Mouse (Mus musculus) kidney, postnatal 0 days (tissue): ENCODE measurements around the gene Scarb1. TPM values are rescaled to one million over a fixed set of nuclear protein-coding genes. Genes with fewer than 3 reads are reported as not detected.

ENCODE experiments used
- ATAC-seq: fragments of 200-750 bp; cut with Nextera tagmentation; replicated peaks from 2 replicates; pipeline ENCODE4 v1.8.0; 2017; ENCODE audit warnings: low read depth, moderate number of reproducible peaks, moderate TSS enrichment, moderate library complexity; ENCODE audit not compliant: low FRiP score
- DNase-seq: peaks from one replicate; pipeline ENCODE4 v3.0.0-alpha.2; 2016; ENCODE audit warnings: low spot score
- H3K27ac ChIP-seq: fragments of 300-500 bp; sonication (generic); 2 replicates; pipeline ENCODE4 v1.5.1; 2014; ENCODE audit warnings: mild to moderate bottlenecking
- H3K27me3 ChIP-seq: fragments of 300-500 bp; sonication (generic); 2 replicates; pipeline ENCODE4 v1.6.1; 2014; ENCODE audit warnings: low read length, mixed read lengths; ENCODE audit not compliant: insufficient read depth
- H3K36me3 ChIP-seq: fragments of 300-500 bp; sonication (generic); 2 replicates; pipeline ENCODE4 v1.6.1; 2014; ENCODE audit warnings: low read length, mixed read lengths; ENCODE audit not compliant: insufficient read depth
- H3K4me1 ChIP-seq: fragments of 300-500 bp; sonication (generic); replicated peaks from 2 replicates; pipeline ENCODE4 v1.6.1; 2014; ENCODE audit warnings: antibody characterized with exemption, low read length, mixed read lengths; ENCODE audit not compliant: insufficient read depth
- H3K4me2 ChIP-seq: fragments of 300-500 bp; sonication (generic); 2 replicates; pipeline ENCODE4 v1.6.1; 2014; ENCODE audit warnings: mild to moderate bottlenecking, low read length, moderate library complexity, mixed read lengths
- H3K4me3 ChIP-seq: fragments of 300-500 bp; sonication (generic); replicated peaks from 2 replicates; pipeline ENCODE4 v1.5.1; 2014; ENCODE audit warnings: low read depth, low read length
- H3K9ac ChIP-seq: fragments of 300-500 bp; sonication (generic); 2 replicates; pipeline ENCODE4 v1.6.1; 2014; ENCODE audit warnings: low read depth, low read length
- H3K9me3 ChIP-seq: fragments of 300-500 bp; sonication (generic); replicated peaks from 2 replicates; pipeline ENCODE4 v1.6.1; 2016; ENCODE audit warnings: low read length, inconsistent platforms, mixed read lengths
- CTCF ChIP-seq: IDR thresholded peaks from 2 replicates; pipeline ENCODE4 v1.5.1; 2016; ENCODE audit warnings: antibody characterized with exemption, low read depth, mild to moderate bottlenecking, moderate library complexity
- WGBS: fragments of 180-500 bp; shearing (Covaris S2); extraction: QIAGEN DNeasy Blood & Tissue Kit; methylation state at CpG from one replicate; pipeline ENCODE4 v1.1.7; 2014; 5-methylcytosine and 5-hydroxymethylcytosine counted together
- polyA plus RNA-seq: library from polyadenylated mRNA; unstranded; fragments of >200 nt; fragmentation: Nextera tagmentation; extraction: Ambion mirVana; gene quantifications from 2 replicates; pipeline ENCODE4 v1.2.1, GENCODE M21; 2015

Scarb1 gene
- polyA plus RNA-seq, 1 experiment from 2014 or later, result 49.0 TPM

DNA sequence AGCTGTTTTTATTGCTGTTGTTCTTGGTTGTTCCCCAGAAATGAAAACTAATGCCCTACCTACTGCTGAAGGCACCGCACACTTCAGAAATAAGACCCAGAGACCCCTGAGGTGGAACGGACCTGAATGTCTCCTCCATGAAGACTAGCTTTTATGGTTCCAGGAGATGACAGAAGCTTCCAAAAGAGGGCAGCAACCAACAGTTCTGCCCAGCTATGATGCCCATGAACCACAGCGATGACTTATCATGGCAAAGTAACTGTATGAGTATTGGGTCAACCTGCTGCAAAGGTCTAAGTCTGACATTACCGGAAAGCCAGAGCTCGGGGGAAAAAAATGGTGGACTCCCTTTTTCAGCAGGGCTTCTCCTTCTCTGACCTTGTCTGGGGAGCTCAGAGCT, 38.0 kb upstream of the Scarb1 start:
- H3K36me3 ChIP-seq, result no peaks in the 10 kb centered on the region
- no peaks in the 10 kb centered on the region for H3K9me3 ChIP-seq
- WGBS, result 66% methylated on average over 5 of the region's 5 CpGs
- H3K4me2 ChIP-seq, result no peak overlapping the region
- H3K27ac ChIP-seq, result no peak overlapping the region
- TF ChIP-seq CTCF, result peak; percentile 48; the same call in 1 of the 2 replicates
- H3K4me1 ChIP-seq, result no peaks in the 10 kb centered on the region
- ATAC-seq (no peak), DNase-seq (no peak)
- no peaks in the 10 kb centered on the region for H3K27me3 ChIP-seq
- no peak overlapping the region for H3K9ac ChIP-seq
- H3K4me3 ChIP-seq, result no peak overlapping the region

DNA sequence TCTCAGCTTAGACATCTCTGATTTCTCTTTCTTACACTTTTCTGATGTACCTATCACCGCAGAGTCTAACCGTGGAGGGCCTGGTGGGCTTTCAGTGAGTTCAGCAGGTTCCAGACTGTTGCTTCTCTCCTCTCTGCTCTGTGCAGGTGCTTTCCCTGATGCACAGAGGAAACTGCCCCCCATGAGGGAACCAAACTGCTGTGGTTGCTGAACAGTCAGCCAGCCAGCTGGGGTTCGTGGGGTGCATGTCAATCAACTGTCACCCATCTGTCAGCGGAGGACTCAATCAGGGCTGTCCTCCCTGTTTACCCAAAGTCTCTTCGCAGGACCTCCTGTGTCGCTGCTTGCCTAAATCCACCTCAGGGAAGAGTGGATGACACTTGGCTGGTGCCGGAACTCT, 36.3 kb upstream of the Scarb1 start:
- DNase-seq (no peak), ATAC-seq (no peak)
- no peaks in the 10 kb centered on the region for H3K9me3 ChIP-seq
- H3K27me3 ChIP-seq, result no peaks in the 10 kb centered on the region
- H3K36me3 ChIP-seq, result no peaks in the 10 kb centered on the region
- H3K4me3 ChIP-seq, result no peak overlapping the region
- 75% methylated on average over 7 of the region's 7 CpGs for whole genome bisulfite sequencing
- no peak overlapping the region for H3K9ac ChIP-seq
- H3K4me1 ChIP-seq, result no peaks in the 10 kb centered on the region
- no peak overlapping the region for H3K27ac ChIP-seq
- no peak for TF ChIP-seq CTCF
- no peak overlapping the region for H3K4me2 ChIP-seq

DNA sequence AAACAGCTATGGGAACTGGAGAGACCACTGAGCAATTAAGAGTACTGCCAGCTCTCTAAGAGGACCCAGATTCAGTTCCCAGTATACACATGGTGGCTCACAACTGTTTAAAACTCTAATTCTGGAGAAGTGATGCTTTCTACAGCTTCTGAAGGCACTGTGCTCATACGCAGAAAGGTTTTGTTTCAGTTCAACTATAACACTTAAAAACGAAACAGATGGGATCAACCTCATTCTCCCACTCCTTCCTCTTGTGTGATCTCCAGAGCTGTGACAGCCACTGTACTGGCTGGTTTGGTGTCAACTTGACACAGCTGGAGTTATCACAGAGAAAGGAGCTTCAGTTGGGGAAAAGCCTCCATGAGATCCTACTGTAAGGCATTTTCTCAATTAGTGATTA, 35.0 kb upstream of the Scarb1 start:
- Histone ChIP-seq H3K4me3 (no peak overlapping the region), H3K36me3 (no peaks in the 10 kb centered on the region), H3K4me2 (no peak overlapping the region), H3K27me3 (no peaks in the 10 kb centered on the region), H3K27ac (no peak overlapping the region), H3K4me1 (no peaks in the 10 kb centered on the region), H3K9me3 (no peaks in the 10 kb centered on the region), H3K9ac (no peak overlapping the region)
- DNase-seq (no peak), ATAC-seq (no peak)
- WGBS, result 90% methylated on average over 2 of the region's 2 CpGs
- no peak for TF ChIP-seq CTCF

- no peaks in the 10 kb centered on the region for H3K36me3 ChIP-seq
- no peak overlapping the region for H3K4me3 ChIP-seq
- no peak for TF ChIP-seq CTCF
- ATAC-seq, result no peak
- WGBS, result 76% methylated on average over 4 of the region's 4 CpGs
- H3K4me1 ChIP-seq, result no peaks in the 10 kb centered on the region
- H3K27ac ChIP-seq, result no peak overlapping the region
- no peak overlapping the region for H3K9ac ChIP-seq
- no peak for DNase-seq
- H3K27me3 ChIP-seq, result no peaks in the 10 kb centered on the region
- no peak overlapping the region for H3K4me2 ChIP-seq
- no peaks in the 10 kb centered on the region for H3K9me3 ChIP-seq
Measured at GRCm38 (mm10) chr5:125372027-125372426, 31.1 kb upstream of the Scarb1 start.

DNA sequence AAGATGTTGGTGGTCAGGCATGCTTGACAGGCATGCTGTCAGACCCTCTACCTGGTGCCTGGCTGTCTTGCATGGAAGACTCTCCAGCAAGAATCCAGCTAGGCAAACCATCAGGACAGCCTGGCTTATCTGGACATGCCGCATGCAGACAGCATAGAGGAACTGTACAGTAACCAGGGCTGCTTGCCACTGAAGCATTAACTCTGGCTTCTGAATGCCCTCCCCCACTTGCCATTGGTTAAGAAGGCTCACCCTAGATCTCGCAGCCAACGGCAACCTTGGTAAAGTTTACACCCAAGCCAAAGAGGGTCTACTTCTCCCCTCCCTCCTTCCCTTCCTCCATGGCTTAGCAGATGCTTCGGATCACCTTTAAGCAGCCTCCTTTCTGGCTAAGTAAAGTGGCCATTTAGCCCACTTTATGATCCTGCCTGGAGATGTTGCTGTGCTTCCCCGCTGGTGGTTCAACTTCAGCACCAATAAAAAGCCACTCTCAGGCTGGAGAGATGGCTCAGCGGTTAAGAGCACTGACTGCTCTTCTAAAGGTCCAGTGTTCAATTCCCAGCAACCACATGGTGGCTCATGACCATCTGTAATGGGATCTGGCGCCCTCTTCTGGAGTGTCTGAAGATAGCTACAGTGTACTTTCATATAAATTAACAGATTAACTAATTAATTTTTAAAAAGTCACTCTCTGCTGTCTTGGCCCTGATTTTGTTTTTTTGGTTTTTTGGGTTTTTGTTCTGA, 30.2 kb upstream of the Scarb1 start:
- Histone ChIP-seq H3K36me3 (no peaks in the 10 kb centered on the region), H3K4me2 (no peak overlapping the region), H3K27ac (no peak overlapping the region), H3K4me3 (no peak overlapping the region), H3K9me3 (no peaks in the 10 kb centered on the region), H3K9ac (no peak overlapping the region), H3K27me3 (no peaks in the 10 kb centered on the region), H3K4me1 (no peaks in the 10 kb centered on the region)
- no peak for ATAC-seq
- 74% methylated on average over 7 of the region's 7 CpGs for WGBS
- TF ChIP-seq CTCF, result peak; percentile 28; the same call in 1 of the 2 replicates
- DNase-seq, result no peak

GRCm38 (mm10) chr5:125368568-125368967, 27.7 kb upstream of the Scarb1 start:
- Histone ChIP-seq H3K4me1 (no peaks in the 10 kb centered on the region), H3K36me3 (no peaks in the 10 kb centered on the region), H3K27me3 (no peaks in the 10 kb centered on the region), H3K9ac (no peak overlapping the region), H3K9me3 (no peaks in the 10 kb centered on the region), H3K27ac (no peak overlapping the region), H3K4me3 (no peak overlapping the region), H3K4me2 (no peak overlapping the region)
- peak; percentile 84 for DNase-seq
- WGBS, result 2% methylated on average over 4 of the region's 4 CpGs
- TF ChIP-seq CTCF, result peak; percentile 88
- peak; percentile 27; the same call in 1 of the 2 replicates for ATAC-seq

DNA sequence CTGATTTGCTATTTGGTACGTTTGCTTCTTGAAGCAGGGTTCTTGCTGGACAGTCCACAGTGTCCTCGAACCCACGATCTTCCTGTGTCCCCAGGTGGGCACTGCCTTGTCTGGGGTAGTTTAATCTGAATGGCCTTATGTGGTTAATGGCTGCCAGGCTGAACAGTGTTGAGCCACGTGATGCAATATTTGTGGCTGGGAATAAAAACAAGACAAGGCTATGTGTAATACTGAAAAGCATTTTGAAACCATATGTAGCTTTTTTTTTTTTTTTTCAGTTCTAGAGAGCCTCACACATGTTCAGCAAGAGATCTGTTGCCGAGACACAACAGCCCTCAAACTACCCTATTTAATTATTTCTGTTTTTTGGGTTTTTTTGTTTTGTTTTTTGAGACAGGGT, 27.3 kb upstream of the Scarb1 start:
- Histone ChIP-seq H3K4me3 (no peak overlapping the region), H3K27me3 (no peaks in the 10 kb centered on the region), H3K4me2 (no peak overlapping the region), H3K9me3 (no peaks in the 10 kb centered on the region), H3K36me3 (no peaks in the 10 kb centered on the region), H3K9ac (no peak overlapping the region), H3K4me1 (no peaks in the 10 kb centered on the region), H3K27ac (no peak overlapping the region)
- ATAC-seq (no peak), DNase-seq (no peak)
- TF ChIP-seq CTCF, result no peak
- WGBS, result 74% methylated on average over 5 of the region's 5 CpGs
